Mouse (Mus musculus): ENCODE measurements at regions not wholly inside any gene's neighbourhood (a gene's known extent, or its start where the extent isn't known, plus 50 kb on each side); places are given as distances from the start of the nearest gene placed in this dataset.

DNA sequence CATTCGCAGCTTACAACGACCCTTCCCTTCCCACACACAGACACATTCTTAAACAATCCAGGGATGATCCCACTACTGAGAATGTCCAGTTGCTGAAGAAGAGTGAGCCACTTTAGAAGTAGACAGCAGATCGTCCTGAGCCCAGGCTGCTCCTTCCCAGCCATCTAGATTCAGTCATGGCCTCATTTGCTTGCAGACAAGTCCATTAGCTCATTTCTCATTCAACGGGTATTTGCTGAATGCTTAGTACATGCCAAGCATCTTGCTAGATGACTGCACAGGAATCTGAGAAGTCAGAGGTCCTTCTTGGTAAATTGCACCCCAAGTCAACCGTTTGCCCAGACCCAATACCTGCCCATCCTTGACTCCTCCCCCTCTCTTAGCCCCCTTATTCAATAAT, 57.8 kb downstream of the Ier5 start:
- peak overlapping the region; percentile 98 for H3K27ac ChIP-seq (ENCODE audit: low read length)
- H3K9ac ChIP-seq (ENCODE audit: low read length), result no peak overlapping the region
- H3K27me3 ChIP-seq (ENCODE audit: control insufficient read depth, insufficient read depth, low read length), result no peaks in the 10 kb centered on the region
- no peaks in the 10 kb centered on the region for H3K36me3 ChIP-seq (ENCODE audit: control insufficient read depth, insufficient read depth)
- 62% methylated on average over 5 of the region's 5 CpGs for WGBS
- H3K4me2 ChIP-seq (ENCODE audit: low read depth, low read length), result no peak overlapping the region; the same call in none of the 2 replicates
- ATAC-seq (replicated peaks; ENCODE audit: extremely low read depth, insufficient read depth, low FRiP score), result no peak
- no peak overlapping the region for H3K4me3 ChIP-seq (ENCODE audit: low read length)
- no peaks in the 10 kb centered on the region for H3K9me3 ChIP-seq (replicated peaks; ENCODE audit: control insufficient read depth, low read length)
- H3K4me1 ChIP-seq (ENCODE audit: control insufficient read depth, insufficient read depth, low read length), result peaks cover 38% of the 10 kb centered on the region

DNA sequence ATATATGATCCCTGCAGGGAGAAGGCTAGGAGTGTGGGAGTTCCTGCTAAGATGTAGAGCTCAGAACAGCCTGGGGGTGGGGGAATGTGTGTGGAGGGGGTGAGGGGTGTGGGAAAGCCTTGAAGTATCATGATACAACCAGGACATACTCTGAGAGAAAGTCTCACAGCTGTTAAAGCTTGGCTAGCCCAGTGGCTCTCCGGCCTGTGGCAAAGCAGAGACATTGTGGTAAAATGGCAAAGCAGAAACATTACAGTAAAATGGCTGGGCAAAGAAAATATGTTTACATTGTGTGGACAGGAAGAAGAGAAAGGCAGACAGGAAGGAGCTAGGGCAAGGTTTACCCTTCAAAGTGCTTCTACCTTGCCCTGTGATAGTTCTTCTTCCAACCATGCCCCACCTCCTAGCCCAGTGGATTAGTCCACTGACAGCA, 58.5 kb downstream of the Ier5 start:
- Histone ChIP-seq H3K36me3 (ENCODE audit: control insufficient read depth, insufficient read depth) (no peaks in the 10 kb centered on the region), H3K27me3 (ENCODE audit: control insufficient read depth, insufficient read depth, low read length) (no peaks in the 10 kb centered on the region), H3K4me2 (ENCODE audit: low read depth, low read length) (peak overlapping the region; percentile 53), H3K4me3 (ENCODE audit: low read length) (peak overlapping the region; percentile 21; the same call in 1 of the 2 replicates), H3K9me3 (replicated peaks; ENCODE audit: control insufficient read depth, low read length) (no peaks in the 10 kb centered on the region), H3K27ac (ENCODE audit: low read length) (peak overlapping the region; percentile 98), H3K4me1 (ENCODE audit: control insufficient read depth, insufficient read depth, low read length) (peaks cover 38% of the 10 kb centered on the region), H3K9ac (ENCODE audit: low read length) (peak overlapping the region; percentile 59)
- no peak for ATAC-seq (replicated peaks; ENCODE audit: extremely low read depth, insufficient read depth, low FRiP score)
- WGBS, result 28% methylated on average over 1 of the region's 1 CpGs

DNA sequence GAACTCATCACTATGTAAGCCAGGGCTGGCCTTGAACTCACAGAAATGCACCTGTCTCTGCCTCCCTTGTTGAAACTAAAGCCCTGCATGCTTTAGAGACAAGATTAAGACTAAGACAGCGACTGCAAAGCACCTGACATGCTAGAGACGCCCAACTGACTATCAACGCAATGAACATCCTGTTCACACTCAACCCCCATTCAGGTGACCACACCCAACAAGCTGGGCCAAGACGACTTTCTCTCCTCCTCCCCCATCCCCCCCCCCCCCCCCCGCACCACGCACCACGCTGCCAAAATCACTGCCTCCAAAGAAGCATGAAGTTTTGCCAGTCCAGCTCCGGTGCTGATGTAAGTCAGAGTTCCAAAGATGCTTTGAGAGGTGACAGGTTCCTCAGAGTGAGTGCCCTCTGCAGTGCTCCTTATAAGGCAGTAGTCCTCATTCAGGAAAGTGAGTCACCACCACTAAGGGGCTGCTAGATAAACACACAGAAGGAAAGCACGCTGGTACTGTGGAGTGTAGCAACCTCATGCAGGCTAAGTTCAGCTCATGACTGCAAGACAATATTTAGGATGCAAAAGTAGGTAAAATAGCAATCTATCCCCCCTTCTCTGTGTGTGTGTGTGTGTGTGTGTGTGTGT, 59.2 kb downstream of the Ier5 start:
- no peak overlapping the region; the same call in 1 of the 2 replicates for H3K4me3 ChIP-seq (ENCODE audit: low read length)
- H3K36me3 ChIP-seq (ENCODE audit: control insufficient read depth, insufficient read depth), result no peaks in the 10 kb centered on the region
- peak overlapping the region; percentile 98 for H3K27ac ChIP-seq (ENCODE audit: low read length)
- H3K4me2 ChIP-seq (ENCODE audit: low read depth, low read length), result peak overlapping the region; percentile 53
- peaks cover 38% of the 10 kb centered on the region for H3K4me1 ChIP-seq (ENCODE audit: control insufficient read depth, insufficient read depth, low read length)
- H3K27me3 ChIP-seq (ENCODE audit: control insufficient read depth, insufficient read depth, low read length), result no peaks in the 10 kb centered on the region
- H3K9ac ChIP-seq (ENCODE audit: low read length), result peak overlapping the region; percentile 59
- WGBS, result 7% methylated on average over 8 of the region's 9 CpGs
- no peaks in the 10 kb centered on the region for H3K9me3 ChIP-seq (replicated peaks; ENCODE audit: control insufficient read depth, low read length)
- ATAC-seq (replicated peaks; ENCODE audit: extremely low read depth, insufficient read depth, low FRiP score), result peak; percentile 78

DNA sequence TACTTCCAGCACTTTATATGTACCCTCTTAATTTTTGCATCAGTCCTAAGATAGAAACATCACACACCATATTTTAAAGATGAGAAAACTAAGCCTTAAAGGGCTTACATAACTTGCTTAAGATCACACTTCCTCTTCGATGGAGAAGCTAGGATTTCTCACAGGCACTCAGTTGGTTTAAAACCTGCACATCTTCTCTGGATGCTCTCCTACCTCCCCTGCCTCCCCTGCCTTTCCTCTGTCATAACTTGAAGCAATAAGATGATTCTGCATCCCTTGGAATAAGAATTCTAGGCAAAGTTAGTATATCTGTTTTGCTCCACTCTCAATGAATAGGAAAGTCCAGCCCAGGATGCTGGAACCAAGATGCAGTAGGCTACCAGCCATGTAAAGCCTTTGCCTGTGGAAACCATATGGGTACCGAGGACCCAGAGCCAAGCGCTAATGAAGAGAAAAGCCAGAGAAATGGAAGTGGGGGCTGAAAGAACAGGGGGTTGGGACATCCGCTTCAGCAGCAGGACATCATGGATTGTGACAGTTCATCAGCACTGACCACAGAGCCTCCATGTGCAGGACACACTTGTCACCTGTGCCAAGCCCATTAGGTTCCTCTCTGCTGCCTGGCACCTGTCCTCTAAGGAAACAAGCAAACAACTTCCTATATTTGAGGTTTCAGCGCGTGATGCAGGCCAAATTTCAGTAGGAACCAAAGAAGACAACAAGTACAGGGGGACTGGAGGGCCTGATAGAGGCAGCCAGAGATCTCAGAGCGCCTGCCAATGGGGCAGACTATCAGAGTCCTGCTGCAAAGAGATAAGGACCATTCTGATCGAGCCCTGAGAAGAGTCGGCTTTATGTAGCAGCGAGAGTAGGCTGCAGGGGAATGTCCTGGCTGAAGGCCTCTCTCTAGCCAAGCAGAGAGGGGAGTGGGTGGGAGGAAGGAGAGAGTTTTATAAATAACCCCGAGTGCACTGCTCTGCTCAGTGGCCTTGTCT, 60.5 kb downstream of the Ier5 start:
- Histone ChIP-seq H3K9ac (ENCODE audit: low read length) (peak overlapping the region; percentile 60), H3K27ac (ENCODE audit: low read length) (peak overlapping the region; percentile 98), H3K9me3 (replicated peaks; ENCODE audit: control insufficient read depth, low read length) (no peaks in the 10 kb centered on the region), H3K4me2 (ENCODE audit: low read depth, low read length) (peak overlapping the region; percentile 53), H3K4me3 (ENCODE audit: low read length) (no peak overlapping the region), H3K27me3 (ENCODE audit: control insufficient read depth, insufficient read depth, low read length) (no peaks in the 10 kb centered on the region), H3K4me1 (ENCODE audit: control insufficient read depth, insufficient read depth, low read length) (peaks cover 38% of the 10 kb centered on the region), H3K36me3 (ENCODE audit: control insufficient read depth, insufficient read depth) (no peaks in the 10 kb centered on the region)
- ATAC-seq (replicated peaks; ENCODE audit: extremely low read depth, insufficient read depth, low FRiP score), result peak; percentile 91
- WGBS, result 23% methylated on average over 11 of the region's 11 CpGs

- Histone ChIP-seq H3K4me2 (ENCODE audit: low read depth, low read length) (no peak overlapping the region), H3K4me1 (ENCODE audit: control insufficient read depth, insufficient read depth, low read length) (peaks cover 38% of the 10 kb centered on the region), H3K27ac (ENCODE audit: low read length) (no peak overlapping the region; the same call in 1 of the 2 replicates), H3K27me3 (ENCODE audit: control insufficient read depth, insufficient read depth, low read length) (no peaks in the 10 kb centered on the region), H3K4me3 (ENCODE audit: low read length) (no peak overlapping the region), H3K9me3 (replicated peaks; ENCODE audit: control insufficient read depth, low read length) (no peaks in the 10 kb centered on the region), H3K36me3 (ENCODE audit: control insufficient read depth, insufficient read depth) (no peaks in the 10 kb centered on the region), H3K9ac (ENCODE audit: low read length) (no peak overlapping the region)
- no peak for ATAC-seq (replicated peaks; ENCODE audit: extremely low read depth, insufficient read depth, low FRiP score)
- 63% methylated on average over 3 of the region's 3 CpGs for WGBS
Observed at GRCm38 (mm10) chr1:155037479-155037878, 62.0 kb downstream of the Ier5 start.

DNA sequence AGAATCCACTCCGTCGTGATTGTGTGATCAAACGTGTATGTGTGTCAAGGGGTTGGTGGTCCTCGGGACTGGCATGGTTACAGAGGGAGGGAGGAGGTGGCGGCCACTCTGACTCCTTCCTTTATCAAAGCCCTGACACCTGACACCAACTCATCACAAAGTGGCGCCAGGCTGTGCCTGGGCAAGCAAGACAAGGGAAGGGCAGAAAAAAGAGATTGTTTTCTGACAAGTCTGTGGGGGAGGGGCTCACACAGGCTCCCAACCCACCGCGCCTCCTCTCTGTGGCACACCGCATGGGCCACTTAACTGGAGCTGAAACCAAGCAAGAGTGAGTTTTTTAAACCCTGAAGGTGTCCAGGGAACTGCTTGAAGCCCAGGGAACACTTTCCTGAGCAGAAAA, 68.5 kb downstream of the Ier5 start:
- no peak for ATAC-seq (replicated peaks; ENCODE audit: extremely low read depth, insufficient read depth, low FRiP score)
- H3K9me3 ChIP-seq (replicated peaks; ENCODE audit: control insufficient read depth, low read length), result 0 out of 2 replicates have a peak, but pooled peaks cover 3% of the 10 kb centered on the region
- no peak overlapping the region for H3K4me2 ChIP-seq (ENCODE audit: low read depth, low read length)
- H3K4me3 ChIP-seq (ENCODE audit: low read length), result no peak overlapping the region
- H3K9ac ChIP-seq (ENCODE audit: low read length), result peak overlapping the region; percentile 8; the same call in 1 of the 2 replicates
- H3K4me1 ChIP-seq (ENCODE audit: control insufficient read depth, insufficient read depth, low read length), result peaks cover 23% of the 10 kb centered on the region
- peak overlapping the region; percentile 9; the same call in 1 of the 2 replicates for H3K27ac ChIP-seq (ENCODE audit: low read length)
- H3K27me3 ChIP-seq (ENCODE audit: control insufficient read depth, insufficient read depth, low read length), result no peaks in the 10 kb centered on the region
- no peaks in the 10 kb centered on the region for H3K36me3 ChIP-seq (ENCODE audit: control insufficient read depth, insufficient read depth)
- 15% methylated on average over 9 of the region's 9 CpGs for WGBS

DNA sequence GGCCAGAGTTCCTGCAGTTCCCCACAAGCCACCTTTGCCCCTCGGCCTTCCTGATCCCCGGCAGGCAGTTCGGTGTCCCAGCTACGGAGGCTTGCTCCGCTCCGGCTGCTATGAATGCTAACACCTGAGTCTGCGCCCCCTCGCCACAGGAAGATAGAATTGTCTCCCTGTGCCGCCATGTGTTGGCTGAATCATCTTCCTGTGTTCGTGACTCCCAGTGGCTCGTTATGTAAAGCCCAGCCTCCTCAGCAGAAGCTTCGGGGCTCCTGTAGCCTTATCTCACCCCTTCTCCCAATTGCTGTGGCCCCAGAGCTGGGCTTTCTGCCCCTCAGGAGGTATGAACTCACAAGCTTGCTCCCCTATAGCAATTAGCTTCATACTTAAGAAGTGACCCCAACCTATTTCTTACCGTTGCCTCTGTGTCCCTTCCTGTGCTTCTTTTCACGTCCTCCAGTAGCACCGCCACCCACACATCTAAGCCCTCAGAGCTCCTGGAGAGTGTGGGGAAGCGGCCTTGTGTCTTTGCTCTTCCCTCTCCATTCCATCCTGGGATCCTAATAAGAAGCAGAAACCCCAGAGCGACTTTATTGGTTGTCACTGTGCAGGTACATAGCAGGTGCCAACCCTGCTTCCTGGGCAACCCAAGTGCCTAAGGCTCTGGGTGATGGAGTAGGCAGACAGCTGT, 70.1 kb downstream of the Ier5 start:
- Histone ChIP-seq H3K27ac (ENCODE audit: low read length) (no peak overlapping the region), H3K4me3 (ENCODE audit: low read length) (peak overlapping the region; percentile 13; the same call in 1 of the 2 replicates)
- ATAC-seq (replicated peaks; ENCODE audit: extremely low read depth, insufficient read depth, low FRiP score), result no peak

DNA sequence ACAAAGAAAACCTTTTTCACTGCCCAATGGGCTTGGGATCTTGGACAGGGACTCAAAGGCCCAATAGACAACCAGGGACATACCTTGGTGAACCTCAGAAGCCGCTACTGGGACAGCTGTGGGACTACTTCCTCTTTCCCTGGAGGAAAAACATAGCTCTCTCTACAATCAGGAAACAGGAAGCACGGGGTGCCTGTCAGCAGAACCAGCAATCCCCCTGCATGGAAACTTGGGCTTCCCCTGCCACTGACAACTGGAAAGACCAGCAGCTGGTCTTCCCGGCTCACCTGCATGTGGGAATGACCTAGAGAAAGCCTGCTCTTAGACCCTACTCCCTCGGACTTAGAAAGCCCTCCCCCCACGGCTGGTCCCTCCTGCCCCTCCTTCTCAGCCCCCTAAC, 70.7 kb downstream of the Ier5 start:
- no peak for ATAC-seq (replicated peaks; ENCODE audit: extremely low read depth, insufficient read depth, low FRiP score)
- WGBS, result 36% methylated on average over 5 of the region's 5 CpGs
- peak overlapping the region; percentile 13; the same call in 1 of the 2 replicates for H3K4me3 ChIP-seq (ENCODE audit: low read length)
- H3K27ac ChIP-seq (ENCODE audit: low read length), result peak overlapping the region; percentile 44
- H3K27me3 ChIP-seq (ENCODE audit: control insufficient read depth, insufficient read depth, low read length), result no peaks in the 10 kb centered on the region
- H3K4me1 ChIP-seq (ENCODE audit: control insufficient read depth, insufficient read depth, low read length), result peaks cover 23% of the 10 kb centered on the region
- no peaks in the 10 kb centered on the region for H3K36me3 ChIP-seq (ENCODE audit: control insufficient read depth, insufficient read depth)
- peak overlapping the region; percentile 50 for H3K4me2 ChIP-seq (ENCODE audit: low read depth, low read length)
- H3K9me3 ChIP-seq (replicated peaks; ENCODE audit: control insufficient read depth, low read length), result 0 out of 2 replicates have a peak, but pooled peaks cover 3% of the 10 kb centered on the region
- H3K9ac ChIP-seq (ENCODE audit: low read length), result peak overlapping the region; percentile 42; the same call in 1 of the 2 replicates

More for the DNA sequence above, 70.1 kb downstream of the Ier5 start:
- H3K9me3 ChIP-seq (replicated peaks; ENCODE audit: control insufficient read depth, low read length), result 0 out of 2 replicates have a peak, but pooled peaks cover 3% of the 10 kb centered on the region
- H3K4me2 ChIP-seq (ENCODE audit: low read depth, low read length), result peak overlapping the region; percentile 50
- peaks cover 23% of the 10 kb centered on the region for H3K4me1 ChIP-seq (ENCODE audit: control insufficient read depth, insufficient read depth, low read length)
- H3K27me3 ChIP-seq (ENCODE audit: control insufficient read depth, insufficient read depth, low read length), result no peaks in the 10 kb centered on the region
- no peaks in the 10 kb centered on the region for H3K36me3 ChIP-seq (ENCODE audit: control insufficient read depth, insufficient read depth)
- WGBS, result 60% methylated on average over 17 of the region's 17 CpGs
- H3K9ac ChIP-seq (ENCODE audit: low read length), result peak overlapping the region; percentile 42; the same call in 1 of the 2 replicates
